Mouse (Mus musculus) stomach, embryonic 16.5 days (tissue): ENCODE measurements around the gene Syne3. TPM values are rescaled to one million over a fixed set of nuclear protein-coding genes. Genes with fewer than 3 reads are reported as not detected.

ENCODE experiments used
- ATAC-seq: fragments of 200-750 bp; cut with Nextera tagmentation; 2 replicates; pipeline ENCODE4 v1.8.0; 2017; ENCODE audit warnings: moderate number of reproducible peaks, moderate TSS enrichment; ENCODE audit not compliant: insufficient read depth, low FRiP score
- H3K27ac ChIP-seq: fragments of 300-500 bp; sonication (generic); 2 replicates; pipeline ENCODE4 v1.5.1; 2014; ENCODE audit warnings: low read length
- H3K27me3 ChIP-seq: fragments of 300-500 bp; sonication (generic); 2 replicates; pipeline ENCODE4 v1.6.1; 2014; ENCODE audit warnings: low read length, control low read depth, mixed read lengths; ENCODE audit not compliant: control insufficient read depth, insufficient read depth
- H3K36me3 ChIP-seq: fragments of 300-500 bp; sonication (generic); 2 replicates; pipeline ENCODE4 v1.6.1; 2014; ENCODE audit warnings: low read length; ENCODE audit not compliant: control insufficient read depth, insufficient read depth
- H3K4me1 ChIP-seq: fragments of 300-500 bp; sonication (generic); 2 replicates; pipeline ENCODE4 v1.6.1; 2014; ENCODE audit warnings: low read length, control low read depth, mixed read lengths; ENCODE audit not compliant: control insufficient read depth, insufficient read depth
- H3K4me2 ChIP-seq: fragments of 300-500 bp; sonication (generic); 2 replicates; pipeline ENCODE4 v1.6.1; 2014; ENCODE audit warnings: low read depth, low read length, mixed read lengths
- H3K4me3 ChIP-seq: fragments of 300-500 bp; sonication (generic); replicated peaks from 2 replicates; pipeline ENCODE4 v1.5.1; 2014; ENCODE audit warnings: mild to moderate bottlenecking, low read length
- H3K9ac ChIP-seq: fragments of 300-500 bp; sonication (generic); 2 replicates; pipeline ENCODE4 v1.6.1; 2014; ENCODE audit warnings: low read length
- H3K9me3 ChIP-seq: fragments of 300-500 bp; sonication (generic); replicated peaks from 2 replicates; pipeline ENCODE4 v1.6.1; 2016; ENCODE audit warnings: low read length, control low read depth; ENCODE audit not compliant: control insufficient read depth
- WGBS: fragments of 180-500 bp; shearing (Covaris S2); extraction: QIAGEN DNeasy Blood & Tissue Kit; methylation state at CpG from one replicate; pipeline ENCODE4 v1.1.7; 2014; 5-methylcytosine and 5-hydroxymethylcytosine counted together
- polyA plus RNA-seq: library from polyadenylated mRNA; unstranded; fragments of >200 nt; fragmentation: Nextera tagmentation; extraction: Ambion mirVana; gene quantifications from 2 replicates; pipeline ENCODE4 v1.2.1, GENCODE M21; 2015

Gene Syne3
- polyA plus RNA-seq, 1 experiment from 2014 or later = 0.81 TPM

DNA sequence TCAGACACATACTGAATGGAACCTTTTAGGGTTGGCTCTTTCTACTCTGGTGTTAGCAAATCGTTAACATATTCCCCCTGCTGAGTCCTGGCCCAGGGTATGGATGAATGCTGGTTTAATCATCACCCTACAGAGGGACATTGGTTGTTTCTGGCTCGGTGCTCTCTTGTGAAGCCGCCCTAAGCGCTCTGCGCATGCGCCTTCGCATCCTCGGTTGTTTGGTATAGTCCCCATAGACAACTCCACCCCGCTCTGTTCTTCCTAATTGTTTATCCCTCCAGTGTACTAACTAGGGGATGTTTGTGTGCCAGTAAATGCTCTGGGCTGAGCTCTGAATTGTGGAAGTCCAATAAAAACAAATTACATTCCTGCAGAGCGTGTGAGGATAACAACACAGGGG is 7.0 kb upstream of the Syne3 start:
- ATAC-seq = no peak
- Histone ChIP-seq H3K4me2 (no peak overlapping the region), H3K36me3 (no peaks in the 10 kb centered on the region), H3K4me1 (no peaks in the 10 kb centered on the region), H3K4me3 (no peak overlapping the region), H3K27ac (no peak overlapping the region), H3K9me3 (no peaks in the 10 kb centered on the region), H3K27me3 (no peaks in the 10 kb centered on the region), H3K9ac (no peak overlapping the region)
- 70% methylated on average over 10 of the region's 10 CpGs for WGBS

GRCm38 (mm10) chr12:105016199-105016598 is 6.6 kb upstream of the Syne3 start:
- H3K36me3 ChIP-seq = no peaks in the 10 kb centered on the region
- H3K27ac ChIP-seq = no peak overlapping the region
- ATAC-seq = no peak
- no peaks in the 10 kb centered on the region for H3K9me3 ChIP-seq
- no peak overlapping the region for H3K4me2 ChIP-seq
- no peaks in the 10 kb centered on the region for H3K27me3 ChIP-seq
- 51% methylated on average over 4 of the region's 4 CpGs for WGBS
- no peak overlapping the region for H3K4me3 ChIP-seq
- no peaks in the 10 kb centered on the region for H3K4me1 ChIP-seq
- H3K9ac ChIP-seq = no peak overlapping the region

DNA sequence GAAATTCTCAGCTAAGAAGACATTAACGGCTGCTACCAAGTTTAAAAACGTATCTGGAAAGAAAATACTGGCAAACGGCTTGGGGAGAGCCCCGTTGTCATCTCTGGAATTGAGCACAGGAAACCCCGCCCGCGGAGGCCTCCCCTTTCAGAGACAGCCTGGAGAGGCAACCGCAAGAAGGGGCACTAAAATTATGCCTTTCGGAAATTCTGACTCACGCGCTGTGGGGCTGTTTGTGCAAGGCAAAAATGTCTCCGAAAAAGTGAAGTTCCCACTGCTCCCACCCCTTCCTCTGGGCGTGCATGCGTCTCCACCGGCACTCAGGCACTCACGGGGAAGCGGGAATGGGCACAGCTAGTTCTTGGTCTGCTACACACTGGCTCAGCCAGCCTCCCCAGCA is 3.5 kb upstream of the Syne3 start:
- H3K4me1 ChIP-seq = peaks cover 22% of the 10 kb centered on the region
- H3K9me3 ChIP-seq = no peaks in the 10 kb centered on the region
- peaks cover 11% of the 10 kb centered on the region for H3K27me3 ChIP-seq
- no peaks in the 10 kb centered on the region for H3K36me3 ChIP-seq
- peak overlapping the region; percentile 32 for H3K27ac ChIP-seq
- 17% methylated on average over 17 of the region's 17 CpGs for WGBS
- ATAC-seq = no peak
- peak overlapping the region; percentile 35 for H3K4me2 ChIP-seq
- H3K9ac ChIP-seq = peak overlapping the region; percentile 41; the same call in 1 of the 2 replicates
- H3K4me3 ChIP-seq = 0 out of 2 replicates have a peak overlapping the region, but pooled peaks have one; percentile 5

GRCm38 (mm10) chr12:105012314-105012713 is 2.7 kb upstream of the Syne3 start:
- H3K4me2 ChIP-seq = no peak overlapping the region

DNA sequence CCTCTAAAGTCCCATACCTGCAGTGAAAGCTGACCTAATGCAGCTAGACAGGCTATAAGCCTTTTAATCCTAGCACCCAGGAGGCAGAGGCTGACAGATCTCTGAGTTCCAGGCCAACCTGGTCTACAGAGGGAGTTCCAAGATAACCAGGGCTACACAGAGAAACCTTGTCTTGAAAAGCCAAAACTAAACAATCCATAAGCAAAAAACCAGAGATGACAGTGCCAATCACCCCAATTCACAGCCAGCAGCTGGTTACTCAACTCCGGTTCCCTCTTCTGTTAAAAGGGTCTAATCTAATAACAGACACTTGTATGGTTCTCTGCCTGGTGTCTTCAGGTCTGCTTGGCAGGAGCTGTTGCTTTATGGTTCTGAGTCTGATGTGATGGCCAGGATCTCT is 2.0 kb upstream of the Syne3 start:
- 100% methylated on average over 1 of the region's 1 CpGs for WGBS
- no peak overlapping the region for H3K4me3 ChIP-seq
- no peak overlapping the region for H3K27ac ChIP-seq
- H3K27me3 ChIP-seq = peaks cover 18% of the 10 kb centered on the region
- H3K36me3 ChIP-seq = no peaks in the 10 kb centered on the region
- H3K9ac ChIP-seq = no peak overlapping the region
- no peak for ATAC-seq
- H3K9me3 ChIP-seq = no peaks in the 10 kb centered on the region
- peaks cover 22% of the 10 kb centered on the region for H3K4me1 ChIP-seq
- H3K4me2 ChIP-seq = no peak overlapping the region

More at GRCm38 (mm10) chr12:105012314-105012713, 2.7 kb upstream of the Syne3 start:
- Histone ChIP-seq H3K9me3 (no peaks in the 10 kb centered on the region), H3K4me3 (no peak overlapping the region), H3K27me3 (peaks cover 18% of the 10 kb centered on the region), H3K9ac (no peak overlapping the region), H3K4me1 (peaks cover 22% of the 10 kb centered on the region), H3K36me3 (no peaks in the 10 kb centered on the region), H3K27ac (no peak overlapping the region)
- ATAC-seq = no peak
- 91% methylated on average over 4 of the region's 4 CpGs for WGBS

- H3K9ac ChIP-seq = peak overlapping the region; percentile 81
Measured at GRCm38 (mm10) chr12:105010213-105010790, 693 bp upstream of the Syne3 start.

GRCm38 (mm10) chr12:105008752-105009178 is 844 bp downstream of the Syne3 start:
- Histone ChIP-seq H3K9ac (peak overlapping the region; percentile 81), H3K4me3 (peak overlapping the region; percentile 72), H3K27ac (no peak overlapping the region), H3K36me3 (no peaks in the 10 kb centered on the region), H3K4me2 (peak overlapping the region; percentile 75), H3K4me1 (peaks cover 22% of the 10 kb centered on the region), H3K27me3 (peaks cover 18% of the 10 kb centered on the region), H3K9me3 (no peaks in the 10 kb centered on the region)
- ATAC-seq = peak; percentile 31; the same call in 1 of the 2 replicates
- WGBS = 2% methylated on average over 13 of the region's 13 CpGs

More at GRCm38 (mm10) chr12:105010213-105010790, 693 bp upstream of the Syne3 start:
- H3K27me3 ChIP-seq = peaks cover 18% of the 10 kb centered on the region
- peak overlapping the region; percentile 75 for H3K4me2 ChIP-seq
- 20% methylated on average over 9 of the region's 9 CpGs for WGBS
- H3K4me1 ChIP-seq = peaks cover 22% of the 10 kb centered on the region
- peak overlapping the region; percentile 72 for H3K4me3 ChIP-seq
- no peaks in the 10 kb centered on the region for H3K9me3 ChIP-seq
- peak; percentile 6; the same call in 1 of the 2 replicates for ATAC-seq
- H3K36me3 ChIP-seq = no peaks in the 10 kb centered on the region
- peak overlapping the region; percentile 25; the same call in 1 of the 2 replicates for H3K27ac ChIP-seq

DNA sequence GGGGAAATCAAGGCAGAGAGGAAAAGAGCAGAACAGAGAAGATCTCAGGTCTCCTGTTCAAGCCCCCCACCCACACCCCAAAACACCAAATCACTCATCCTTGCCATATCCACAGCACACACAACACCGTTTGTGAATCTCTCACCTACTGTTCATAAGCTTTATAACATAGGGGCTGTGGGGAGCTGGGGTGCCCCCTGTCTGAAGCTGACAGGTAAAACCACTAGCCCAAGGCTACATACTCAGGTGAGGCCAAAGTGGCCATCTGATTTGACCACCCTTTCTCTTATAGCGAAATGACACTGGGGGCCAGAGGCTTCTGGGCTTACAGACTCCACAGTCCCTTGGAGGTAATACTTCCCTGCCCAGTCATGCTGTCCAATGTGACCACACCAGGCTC is 1.5 kb downstream of the Syne3 start:
- Histone ChIP-seq H3K9me3 (no peaks in the 10 kb centered on the region), H3K4me3 (peak overlapping the region; percentile 72; the same call in 1 of the 2 replicates), H3K27me3 (peaks cover 18% of the 10 kb centered on the region), H3K4me1 (peaks cover 28% of the 10 kb centered on the region), H3K36me3 (no peaks in the 10 kb centered on the region), H3K27ac (no peak overlapping the region), H3K4me2 (peak overlapping the region; percentile 75), H3K9ac (peak overlapping the region; percentile 81)
- no peak for ATAC-seq
- 71% methylated on average over 2 of the region's 2 CpGs for WGBS

GRCm38 (mm10) chr12:105005715-105005972 is 4.0 kb downstream of the Syne3 start:
- WGBS = 44% methylated on average over 2 of the region's 2 CpGs
- Histone ChIP-seq H3K27me3 (peaks cover 18% of the 10 kb centered on the region), H3K27ac (peak overlapping the region; percentile 73), H3K9ac (no peak overlapping the region), H3K4me1 (peaks cover 26% of the 10 kb centered on the region), H3K4me3 (no peak overlapping the region), H3K4me2 (no peak overlapping the region), H3K36me3 (no peaks in the 10 kb centered on the region), H3K9me3 (no peaks in the 10 kb centered on the region)
- ATAC-seq = no peak
